Mouse (Mus musculus): ENCODE measurements around the gene Ceacam19.

The Ceacam19 gene

DNA sequence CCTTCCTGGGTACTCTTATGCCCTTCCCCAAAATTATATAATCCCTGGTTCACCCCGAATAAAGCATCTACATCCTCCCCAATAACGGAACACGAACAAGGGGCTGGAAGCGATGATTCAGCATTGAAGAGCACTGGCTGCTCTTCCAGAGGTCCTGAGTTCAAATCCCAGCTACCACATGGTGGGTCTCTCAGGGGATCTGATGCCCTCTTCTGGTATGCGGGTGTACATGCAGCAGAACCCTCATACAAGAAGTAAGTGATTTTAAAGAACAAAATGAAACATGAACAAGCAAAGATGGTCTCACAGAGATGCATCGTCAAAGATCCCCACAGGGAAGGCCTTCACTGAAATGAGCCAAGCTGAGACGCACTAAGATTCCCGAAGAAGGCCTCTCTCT is 7.0 kb downstream of the Ceacam19 start:
- no peak for DNase-seq (ENCODE audit: low read depth, low spot score)

DNA sequence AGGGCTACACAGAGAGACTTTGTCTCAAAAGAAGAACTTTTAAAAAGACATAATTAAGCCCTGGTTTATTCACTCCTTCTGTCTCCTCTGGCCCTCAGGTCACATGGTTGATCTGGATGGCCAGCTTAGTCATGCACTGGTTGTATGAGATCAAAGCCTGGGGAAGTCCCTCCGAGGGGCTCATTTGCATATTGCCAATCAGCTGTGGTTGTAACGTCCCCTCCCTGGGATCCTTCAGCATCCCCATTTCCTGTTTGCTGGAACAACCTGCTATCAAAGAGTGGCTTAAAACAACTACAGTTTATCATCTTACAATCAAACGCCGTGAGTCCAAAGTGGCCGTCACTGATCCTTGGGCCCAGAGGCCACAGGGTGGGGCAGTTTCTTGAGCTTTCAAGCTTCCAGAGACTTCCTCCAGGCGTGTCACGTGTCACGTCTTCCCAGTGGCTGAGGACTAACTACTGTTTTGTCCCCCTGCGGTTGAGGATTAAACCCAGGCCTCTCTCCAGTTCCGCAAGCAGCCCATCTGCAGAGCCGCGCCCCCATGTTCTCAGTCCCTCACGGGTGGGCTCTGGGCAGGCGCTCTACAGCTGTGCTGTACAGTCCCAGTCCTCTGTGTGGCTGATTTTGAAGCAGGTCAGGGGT is 10.9 kb downstream of the Ceacam19 start:
- DNase-seq (ENCODE audit: low read depth, low spot score): peak; percentile 61

DNA sequence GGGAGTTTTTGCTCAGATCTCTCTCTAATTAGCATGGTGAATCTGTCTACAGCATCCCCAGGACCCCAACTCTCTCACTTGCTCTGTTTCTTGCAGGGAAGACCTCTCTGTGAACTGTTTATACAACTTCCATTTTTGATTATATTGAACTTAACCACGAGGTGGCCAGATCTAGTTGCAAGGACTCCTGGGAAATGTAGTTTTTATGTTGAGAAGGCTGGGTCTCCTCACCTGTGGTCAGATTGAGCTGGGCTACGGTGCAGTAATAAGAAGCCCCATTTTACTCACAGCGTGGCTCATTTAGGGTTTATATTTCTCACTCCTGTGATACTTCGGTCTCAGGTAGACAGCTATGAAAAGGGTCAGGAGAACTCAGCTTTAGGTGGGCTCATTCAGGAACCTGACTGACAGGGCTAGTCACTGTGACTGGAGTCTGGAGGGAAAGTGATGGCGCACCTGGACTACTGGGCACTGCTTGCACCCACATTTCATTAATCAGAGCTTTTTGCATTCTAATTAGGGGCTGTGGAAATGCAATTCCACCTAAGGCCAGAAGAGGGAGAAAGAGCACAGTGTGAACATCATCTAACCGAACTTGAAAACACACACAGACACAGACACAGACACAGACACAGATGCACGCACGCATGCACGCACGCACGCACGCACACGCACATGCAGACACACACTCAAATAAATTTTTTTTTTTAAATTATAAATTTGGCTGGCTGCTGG is 11.7 kb downstream of the Ceacam19 start:
- peak; percentile 47 for DNase-seq (ENCODE audit: low read depth, low spot score)

DNA sequence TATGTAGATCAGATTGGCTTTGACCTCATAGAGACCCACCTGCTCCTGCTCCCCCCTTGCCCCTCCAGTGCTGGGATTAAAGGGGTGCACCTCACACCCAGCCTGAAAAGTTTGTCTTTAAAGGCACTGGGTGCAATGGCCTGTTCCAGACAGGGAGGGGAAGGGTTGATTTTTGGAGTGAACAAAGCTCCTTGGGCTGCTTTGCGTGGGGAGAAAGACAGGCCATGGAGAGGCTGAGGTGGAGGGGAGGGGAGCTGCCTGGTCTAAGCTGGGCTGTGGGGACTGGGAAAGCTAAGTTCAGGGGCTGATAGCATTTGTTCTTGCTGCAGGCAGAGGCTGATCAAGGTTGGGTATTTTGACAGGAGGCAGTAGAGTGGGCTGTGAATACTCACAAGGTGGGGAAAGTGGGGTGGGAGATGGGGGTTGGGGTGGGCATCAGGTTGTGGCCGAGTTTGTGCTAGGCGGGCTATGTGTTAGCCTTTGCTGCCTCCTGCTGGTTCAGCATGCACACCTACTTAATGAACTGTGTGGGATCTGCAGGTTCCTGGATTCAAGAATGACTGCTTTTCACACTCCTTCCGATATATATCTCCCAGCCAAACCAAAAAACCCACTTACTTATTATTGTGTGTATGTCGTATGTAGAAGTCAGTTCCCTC is 15.7 kb downstream of the Ceacam19 start:
- DNase-seq (ENCODE audit: low read depth, low spot score): no peak

DNA sequence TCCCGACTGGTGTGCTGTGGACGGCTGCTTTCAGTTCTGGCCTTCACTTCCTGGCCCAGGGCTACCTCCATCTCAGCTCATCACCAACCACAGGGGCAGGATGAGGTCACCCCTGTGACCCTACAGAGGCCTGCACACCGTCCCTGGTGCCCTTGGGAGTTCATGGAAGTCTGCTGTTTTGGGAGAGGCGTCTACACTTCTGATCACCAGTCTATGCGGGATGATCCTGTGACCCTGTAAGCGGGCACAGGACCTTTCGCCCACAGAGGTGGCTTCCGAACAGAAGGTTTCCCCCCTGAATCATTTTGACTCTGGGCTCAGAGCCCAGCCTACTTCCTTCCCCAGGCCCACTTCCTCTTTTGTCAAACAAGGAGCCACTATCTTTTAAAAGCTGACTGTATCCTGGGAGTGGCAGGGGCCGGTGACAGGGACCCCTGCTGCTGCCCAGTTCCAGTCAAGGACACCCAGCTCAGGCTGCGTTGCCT is 16.6 kb downstream of the Ceacam19 start:
- no peak for DNase-seq (ENCODE audit: low read depth, low spot score)

DNA sequence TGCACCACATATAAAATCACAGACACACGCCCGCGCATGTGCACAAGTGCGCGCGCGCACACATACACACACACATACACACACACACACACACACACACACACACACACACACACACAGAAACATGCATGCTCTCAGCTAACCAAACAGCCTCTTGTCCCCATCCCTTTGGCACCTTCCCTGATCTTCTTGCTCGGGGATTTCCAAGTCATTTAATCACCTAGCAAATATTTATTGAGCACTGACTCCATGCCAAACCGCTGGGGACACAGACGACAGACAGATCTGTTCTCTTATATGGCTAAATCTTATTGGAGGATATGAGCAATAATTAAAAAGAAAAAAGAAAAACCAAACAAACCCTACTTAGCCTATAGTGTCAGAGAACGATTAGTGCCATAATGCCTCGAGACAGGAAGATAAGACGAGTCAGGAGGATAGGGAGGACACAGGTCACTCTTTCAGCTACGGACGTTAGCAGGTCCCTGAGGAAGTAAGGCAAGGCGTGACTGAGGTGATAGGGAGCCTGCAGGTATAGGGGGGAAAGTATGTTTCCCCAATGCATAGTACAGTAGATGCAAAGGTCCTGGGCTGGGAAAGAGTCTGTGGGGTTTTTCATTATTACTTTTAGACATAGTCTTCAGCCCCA is 19.9 kb downstream of the Ceacam19 start:
- DNase-seq (ENCODE audit: low read depth, low spot score): no peak

DNA sequence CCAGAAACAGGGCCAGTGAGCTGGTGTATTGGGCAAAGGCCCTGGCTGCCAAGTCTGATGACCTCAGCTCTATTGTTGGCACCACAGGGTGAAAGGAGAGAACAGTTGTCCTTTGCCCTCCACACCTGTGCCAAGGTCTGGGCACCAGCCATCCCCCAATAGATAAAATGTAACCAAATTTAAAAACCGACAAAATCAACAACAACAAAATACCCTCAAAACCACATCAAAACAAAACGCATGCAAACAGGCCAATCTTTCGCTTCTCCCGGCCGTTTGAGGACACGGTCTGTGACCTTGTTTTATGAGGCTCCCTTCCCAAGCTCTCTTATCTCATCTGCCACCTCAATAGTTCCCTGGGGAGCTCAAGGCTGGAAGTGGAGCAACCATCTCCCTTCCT is 21.3 kb downstream of the Ceacam19 start:
- DNase-seq (ENCODE audit: low read depth, low spot score): no peak

DNA sequence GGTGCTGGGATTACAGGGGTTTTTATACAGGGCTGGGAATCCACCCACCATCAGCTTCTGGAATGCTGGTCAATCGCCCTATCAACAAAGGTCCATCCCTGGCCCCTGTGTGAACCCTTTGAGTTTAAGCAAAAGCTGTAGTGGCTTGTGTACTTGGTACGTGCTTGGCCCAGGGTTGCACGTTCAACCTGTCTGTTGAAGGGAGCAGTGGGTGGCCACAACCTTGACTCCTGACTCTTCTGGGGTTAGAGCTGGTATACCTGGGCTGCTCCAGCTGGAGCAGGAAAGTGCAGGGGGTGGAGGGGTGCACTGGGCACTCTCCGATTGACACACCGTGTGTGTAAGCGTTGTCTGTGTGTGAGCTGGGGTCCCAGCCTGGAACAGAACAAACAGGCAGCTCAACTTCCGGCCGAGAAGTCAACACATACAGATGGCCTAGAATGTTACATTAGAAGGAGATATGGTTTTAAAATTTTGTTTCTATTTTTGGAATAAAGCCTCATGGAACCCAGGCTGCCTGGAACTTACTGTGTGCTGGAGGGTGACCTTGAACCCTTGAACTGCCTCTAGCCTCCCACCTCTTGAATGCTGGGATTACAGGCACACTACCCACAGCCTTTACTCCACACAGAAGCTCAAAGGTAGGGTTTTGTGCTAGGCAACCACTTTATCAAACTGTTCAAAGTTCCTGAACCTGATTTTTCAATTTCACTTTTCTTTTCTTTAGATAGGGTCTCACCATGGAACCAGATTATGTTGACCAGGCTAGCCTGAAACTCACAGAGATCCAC is 22.3 kb downstream of the Ceacam19 start:
- no peak for DNase-seq (ENCODE audit: low read depth, low spot score)

DNA sequence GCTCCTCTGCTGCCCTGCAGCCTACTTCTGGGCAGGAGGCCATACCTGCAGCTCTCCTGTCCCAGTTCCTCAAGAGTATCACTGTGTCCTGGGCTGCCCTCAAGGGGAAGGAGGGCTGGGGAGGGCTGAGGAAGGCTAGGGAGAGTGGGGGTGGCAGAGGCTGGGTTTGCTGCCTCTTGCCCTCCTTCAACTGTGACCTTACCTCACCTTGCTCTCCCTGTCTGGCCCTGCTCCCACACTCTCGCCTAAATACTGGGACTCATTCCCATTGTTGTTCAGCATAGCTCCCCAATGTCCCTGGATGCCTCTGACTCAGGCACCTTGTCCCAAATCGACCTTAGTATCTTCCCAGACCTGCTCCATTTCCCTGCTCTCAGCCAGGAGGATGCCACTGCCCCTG is 23.5 kb downstream of the Ceacam19 start:
- no peak for DNase-seq (ENCODE audit: low read depth, low spot score)

DNA sequence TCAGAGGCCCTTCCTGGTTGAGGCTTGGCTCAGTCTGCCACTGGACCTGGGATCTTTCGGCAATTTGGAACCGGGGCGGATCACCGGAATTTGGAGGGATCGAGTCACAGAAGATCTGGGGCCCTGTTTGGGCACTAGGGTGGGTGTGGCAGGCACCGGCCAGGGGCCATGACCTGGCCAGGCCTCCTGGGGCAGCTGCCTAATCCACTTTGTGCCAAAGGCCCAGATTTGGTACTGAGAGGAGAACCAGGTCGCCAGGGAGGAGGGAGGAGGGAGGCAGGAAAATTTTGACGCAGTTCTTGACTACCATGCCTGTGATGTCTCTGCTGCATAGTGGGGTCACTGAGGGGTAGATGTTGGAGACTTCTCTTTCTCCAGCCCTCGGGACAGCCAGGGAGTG is 26.6 kb downstream of the Ceacam19 start, which contains the start of gene Ceacam16:
Gene Ceacam16 (minus strand): TSS at position 101 of the 400 bp plus-strand sequence.
- no peak for DNase-seq (ENCODE audit: low read depth, low spot score)

DNA sequence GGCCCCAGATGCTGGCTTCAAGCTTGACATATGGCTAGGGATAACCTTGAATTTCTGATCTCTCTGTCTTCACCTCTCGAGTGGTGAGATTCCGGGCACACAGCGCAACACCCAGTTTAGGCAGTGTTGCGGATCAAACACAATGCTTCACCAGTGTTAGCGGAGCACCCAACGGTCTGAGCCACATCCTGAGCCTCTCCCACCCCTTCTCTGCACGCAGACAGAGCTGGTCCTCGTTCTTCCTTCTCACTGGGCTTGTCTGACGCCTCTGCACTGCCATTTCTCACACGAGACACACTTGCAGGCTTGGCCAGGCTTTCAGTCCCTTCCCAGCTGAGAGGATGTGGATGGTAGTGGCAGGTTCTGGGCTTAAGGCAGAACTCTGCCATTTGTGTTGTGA is 28.0 kb downstream of the Ceacam19 start:
- no peak for DNase-seq (ENCODE audit: low read depth, low spot score)

DNA sequence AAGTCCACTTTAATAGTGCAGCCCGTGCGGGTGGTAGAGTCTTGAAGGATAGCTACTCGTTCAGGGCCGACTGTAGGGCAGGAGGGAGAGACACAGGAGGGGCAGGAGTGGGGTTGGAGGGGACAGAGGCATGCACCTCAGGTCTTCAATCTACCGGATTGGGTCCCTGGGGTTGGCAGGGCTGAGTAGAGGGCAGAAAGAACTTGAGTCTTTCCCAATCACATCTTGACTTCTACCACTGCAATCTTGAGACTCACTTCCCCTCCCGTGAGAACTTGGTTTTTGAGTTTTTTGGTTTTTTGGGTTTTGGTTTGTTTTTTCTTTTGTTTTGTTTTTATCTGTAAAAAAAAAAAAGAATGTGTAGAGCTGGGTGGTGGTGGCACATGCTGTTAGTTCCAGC is 31.5 kb downstream of the Ceacam19 start:
- DNase-seq (ENCODE audit: low read depth, low spot score): no peak

DNA sequence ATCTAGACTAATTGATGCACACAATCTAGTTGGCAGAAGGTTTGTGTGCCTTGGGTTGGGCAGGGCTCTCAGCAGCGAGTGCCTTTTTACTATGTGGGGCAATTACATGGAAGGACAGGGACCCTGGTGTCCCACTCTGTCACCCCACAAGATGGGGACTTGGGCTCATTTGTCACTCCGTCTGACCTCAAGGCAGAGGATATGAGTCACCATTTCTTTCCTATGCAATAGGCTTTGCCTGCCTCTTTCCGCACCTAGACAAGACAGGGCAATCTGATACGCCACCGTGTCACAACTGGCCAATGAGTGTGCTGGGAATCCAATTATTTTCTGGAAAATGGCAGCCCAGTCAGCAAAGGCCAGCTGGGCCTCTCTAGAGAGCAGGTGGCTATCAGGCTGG is 32.1 kb downstream of the Ceacam19 start:
- no peak for DNase-seq (ENCODE audit: low read depth, low spot score)

DNA sequence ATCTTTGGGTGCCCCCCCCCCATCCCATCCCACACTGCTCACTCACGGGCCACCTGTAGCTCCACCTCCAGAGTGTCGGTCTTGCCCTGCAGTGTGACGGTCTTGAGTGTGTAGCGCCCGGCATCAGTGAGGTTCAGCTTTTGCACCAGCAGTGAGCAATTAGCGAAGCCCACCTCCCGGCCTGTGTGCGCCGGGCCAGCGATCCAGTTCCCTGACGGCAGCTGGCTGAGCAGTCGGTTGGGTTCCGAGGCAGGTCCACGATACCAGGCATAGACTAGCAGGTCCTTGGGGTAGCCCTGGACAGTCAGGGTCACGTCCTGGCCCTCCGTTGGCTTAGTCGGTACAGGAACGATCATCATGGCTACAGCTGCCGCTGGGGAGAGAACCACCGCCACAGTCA is 34.2 kb downstream of the Ceacam19 start:
- DNase-seq (ENCODE audit: low read depth, low spot score): no peak

DNA sequence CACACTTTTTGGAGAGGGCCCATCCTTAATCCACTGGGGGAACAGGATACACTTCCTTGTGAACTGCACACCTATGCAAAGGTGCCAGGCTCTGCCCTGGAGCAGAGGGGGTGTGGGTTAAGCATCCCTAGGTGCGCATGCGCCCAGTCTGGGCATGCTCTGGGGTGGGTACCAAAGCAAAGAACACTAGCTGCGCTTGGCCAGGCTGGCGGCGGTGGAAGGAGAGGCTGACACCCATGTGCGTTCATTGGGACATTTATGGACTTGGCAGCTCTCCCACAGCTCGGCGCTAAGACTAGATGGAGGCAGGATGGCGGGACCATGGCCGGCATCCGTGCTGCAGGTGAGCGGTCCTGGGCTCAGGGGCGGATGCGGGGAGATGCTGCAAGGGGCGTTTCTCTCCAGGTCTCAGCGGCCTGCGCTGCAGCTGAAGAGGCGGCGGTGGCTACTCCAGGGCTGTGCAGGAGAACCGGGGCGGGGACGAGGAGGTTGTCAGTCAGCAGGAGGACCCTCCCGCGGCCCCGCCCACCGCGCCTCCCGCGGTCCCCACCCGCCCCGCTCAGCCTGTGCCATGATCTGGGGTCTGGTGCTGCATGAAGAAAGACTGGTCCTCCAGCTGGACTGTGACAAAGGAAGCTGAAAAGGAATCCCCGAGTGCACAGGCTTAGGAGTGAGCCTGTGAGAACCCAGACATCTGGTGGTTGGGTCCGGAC is 35.8 kb downstream of the Ceacam19 start, which contains the start of gene Gm19345:
Gene Gm19345 (plus strand): TSS at position 146 of the 713 bp plus-strand sequence.
- DNase-seq (ENCODE audit: low read depth, low spot score): no peak

DNA sequence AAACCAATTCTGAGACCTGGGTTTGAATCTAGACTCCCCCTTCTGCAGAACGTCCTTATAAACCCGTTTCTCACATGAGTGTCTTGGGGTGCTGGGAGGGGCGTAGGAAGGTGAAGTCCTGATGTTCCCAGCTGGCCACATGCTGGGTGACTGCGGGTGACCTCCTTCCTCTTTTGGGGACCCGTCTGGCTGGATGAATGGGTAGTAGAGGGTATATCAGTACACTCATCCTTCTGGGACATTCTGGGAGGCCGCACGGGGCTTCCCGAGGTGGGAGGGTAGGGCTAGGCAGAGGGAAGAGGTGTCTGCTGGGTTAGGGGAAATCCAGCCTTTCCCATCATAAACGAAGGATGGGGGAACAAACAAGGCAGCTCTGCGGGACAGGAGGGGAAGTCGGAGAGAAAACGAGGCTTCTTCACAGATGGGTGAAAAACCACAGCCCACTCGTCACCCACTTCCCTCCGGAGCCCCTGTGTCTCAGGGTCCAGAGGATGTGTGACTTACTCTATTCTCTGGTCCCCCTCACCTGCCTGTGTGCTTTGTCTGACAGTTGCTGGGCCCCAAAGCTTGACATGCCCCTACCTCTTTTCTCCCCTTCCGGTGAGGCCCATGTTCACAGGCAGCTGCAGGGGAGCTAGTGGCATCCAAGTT is 43.1 kb downstream of the Ceacam19 start:
- no peak for DNase-seq (ENCODE audit: low read depth, low spot score)

DNA sequence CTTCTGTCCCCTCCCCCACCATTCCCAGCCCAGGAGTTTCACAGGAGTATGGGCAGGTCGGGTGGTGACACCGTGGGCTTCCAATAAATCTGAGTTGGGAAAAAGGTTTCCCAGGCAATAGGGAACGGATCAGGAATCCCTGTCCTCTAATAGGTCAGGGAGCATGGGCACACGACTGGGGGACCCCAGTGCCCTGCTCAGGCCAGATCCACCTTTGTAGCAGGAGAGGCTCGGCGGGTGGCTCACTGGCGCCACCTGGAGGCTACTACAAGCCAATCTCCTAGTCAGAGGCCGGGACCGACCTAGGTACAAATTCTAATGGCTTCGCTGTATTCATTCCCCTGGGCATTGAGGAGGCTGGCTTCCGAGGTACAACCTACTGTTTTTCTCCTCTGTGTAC is 44.2 kb downstream of the Ceacam19 start:
- no peak for DNase-seq (ENCODE audit: low read depth, low spot score)

DNA sequence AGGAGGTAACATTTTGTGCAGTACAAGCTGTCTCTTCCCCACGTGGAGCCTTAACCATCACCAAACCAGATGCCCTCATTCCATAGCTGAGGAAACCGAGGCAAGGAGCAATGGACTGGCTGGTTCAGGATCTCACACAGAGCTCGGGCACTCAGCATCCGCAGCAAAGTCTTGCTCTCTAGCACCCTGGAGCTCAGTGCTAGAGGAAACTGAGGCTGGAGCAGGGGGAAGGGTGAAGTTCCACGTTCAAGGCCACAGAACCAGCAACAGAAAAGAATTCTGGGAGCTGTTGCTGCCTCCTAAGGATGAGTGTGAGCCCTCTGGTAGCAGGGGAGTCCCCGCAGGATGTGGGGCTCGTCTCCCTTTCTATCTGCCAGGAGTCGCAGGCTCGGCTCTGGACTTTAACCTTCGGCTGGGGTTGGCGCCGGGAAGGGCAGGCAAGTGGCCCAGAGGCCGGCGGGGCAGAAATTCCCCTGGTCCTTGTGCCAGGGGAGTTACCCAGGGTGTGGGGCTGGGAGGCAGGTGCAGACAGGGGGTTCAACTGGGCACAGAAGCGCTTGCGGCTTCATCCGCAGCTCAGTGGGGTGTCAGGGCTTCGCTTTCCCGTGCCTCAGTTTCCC is 44.8 kb downstream of the Ceacam19 start:
- no peak for DNase-seq (ENCODE audit: low read depth, low spot score)

DNA sequence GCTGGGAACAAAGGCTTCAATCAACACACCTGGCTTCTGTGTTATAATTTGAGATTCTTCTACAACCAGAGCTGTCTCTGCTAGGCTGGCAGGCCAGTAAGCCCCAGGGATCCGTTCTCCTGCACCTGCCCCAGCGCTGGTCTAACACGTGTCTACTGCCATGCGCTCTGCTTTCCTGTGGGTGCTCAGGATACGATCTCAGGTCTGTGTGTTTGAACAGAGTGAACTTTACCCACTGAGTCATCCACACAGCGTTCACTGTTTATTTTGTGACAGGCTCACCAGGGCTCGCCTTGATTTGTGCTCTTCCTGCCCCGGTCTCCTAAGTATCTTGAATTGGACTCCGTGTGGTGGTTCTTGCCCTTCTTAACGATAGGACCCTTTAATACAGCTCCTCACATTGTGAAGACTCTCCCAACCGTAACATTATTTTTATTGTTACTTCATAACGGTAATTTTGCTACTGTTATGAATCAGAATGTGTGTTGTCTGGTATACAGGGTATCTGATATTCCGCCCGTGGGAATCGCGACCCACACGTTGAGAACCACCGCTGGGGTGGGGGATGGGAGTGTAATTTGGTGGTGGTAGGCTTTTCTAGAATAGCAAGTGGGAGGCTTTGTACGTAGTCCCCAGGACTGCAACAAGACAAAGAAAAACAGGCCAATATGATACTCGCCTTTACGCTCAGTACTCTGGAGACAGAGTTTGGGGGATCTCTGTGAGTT is 45.9 kb downstream of the Ceacam19 start:
- no peak for DNase-seq (ENCODE audit: low read depth, low spot score)

Measured in WW6 (cell line).